Mouse (Mus musculus): Measurements from ENCODE around the gene Gtf3c5.

Gtf3c5 gene

GRCm38 (mm10) chr2:28518231-28518630 is 65.3 kb downstream of the Gtf3c5 start:
- in situ Hi-C loops (cut with MboI, MseI), result loop anchor here in 1 of 2 experiments (10.0 kb wide), 1 partner anchor 1097 kb away; the partner anchor contains the start of gene Rapgef1

DNA sequence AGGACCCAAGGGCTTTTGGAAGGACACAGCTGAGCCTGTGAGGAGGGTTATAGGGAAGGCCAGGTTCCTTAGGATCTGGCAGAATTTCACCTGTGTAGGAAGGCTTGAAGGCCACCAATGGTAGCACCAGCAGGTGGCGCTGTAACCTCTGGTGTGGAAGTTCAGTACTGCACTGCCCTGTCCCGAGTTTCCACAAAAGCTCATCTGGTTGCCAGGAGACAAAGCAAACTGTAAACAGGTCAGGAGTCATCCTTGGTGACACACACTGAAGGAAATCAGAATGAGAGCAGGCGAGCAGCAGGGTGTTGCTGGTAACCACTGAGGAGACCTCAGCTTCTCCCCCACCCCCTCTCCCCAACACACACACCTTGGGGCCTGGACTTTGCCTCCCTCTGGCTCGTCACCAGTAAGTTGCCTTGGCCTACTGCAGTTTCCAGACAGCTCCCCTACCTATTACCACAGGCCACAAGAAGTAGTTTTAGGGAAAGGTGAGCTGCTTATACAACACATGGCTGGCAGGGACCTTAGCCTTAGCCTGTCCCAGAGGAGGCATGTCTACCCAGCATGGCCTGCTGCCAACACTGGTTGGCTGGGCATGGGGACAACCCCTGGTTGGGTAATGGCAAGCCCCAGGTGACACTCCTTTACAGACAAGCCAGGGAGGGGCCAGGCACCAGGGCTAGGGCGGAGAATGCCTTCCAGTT is 66.2 kb downstream of the Gtf3c5 start:
- in situ Hi-C loops (cut with MboI, MseI), result loop anchor here in 1 of 2 experiments (10.0 kb wide), 1 partner anchor 1097 kb away; the partner anchor contains the start of gene Rapgef1
